Mouse (Mus musculus) left cerebral cortex, postnatal 25 days (tissue): ENCODE measurements at regions not wholly inside any gene's neighbourhood (a gene's known extent, or its start where the extent isn't known, plus 50 kb on each side); places are given as distances from the start of the nearest gene placed in this dataset.
A peak's percentile ranks its signal among the peaks of the same experiment; 100 is the strongest.

Source experiments
- DNase-seq, 2 experiments: peaks; one replicate each; pipeline ENCODE4 v3.0.0; 2022; ENCODE audit warnings: low spot score in 2 of 2, mixed read lengths in 1 of 2
- intact Hi-C: fragments of 180-260 bp; cut with DNase I; formaldehyde crosslinking; loops from one replicate; pipeline ENCODE4 v1.15.1; 2025

DNA sequence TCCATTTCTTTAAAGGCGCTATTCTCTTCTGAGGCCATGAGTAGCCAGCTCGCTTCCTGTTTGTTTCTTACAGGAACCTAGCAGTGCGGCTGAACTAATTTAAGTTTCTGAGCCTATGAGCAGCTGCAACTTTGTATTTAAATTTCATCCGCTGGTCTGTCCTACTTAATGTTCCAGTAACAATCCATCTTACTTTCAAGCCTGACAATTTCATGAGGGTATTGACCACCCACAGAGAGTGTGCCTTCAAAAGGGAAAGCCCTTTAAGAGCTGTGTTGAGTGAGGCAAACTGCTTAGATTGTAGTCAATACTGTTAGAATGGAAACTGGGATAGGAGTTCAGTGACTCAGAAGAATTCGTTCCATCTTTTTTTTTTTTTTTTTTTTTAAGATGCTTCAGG, 225.7 kb upstream of the Tenm3 start:
- intact Hi-C loops = no loop called here
- DNase-seq = no peak

DNA sequence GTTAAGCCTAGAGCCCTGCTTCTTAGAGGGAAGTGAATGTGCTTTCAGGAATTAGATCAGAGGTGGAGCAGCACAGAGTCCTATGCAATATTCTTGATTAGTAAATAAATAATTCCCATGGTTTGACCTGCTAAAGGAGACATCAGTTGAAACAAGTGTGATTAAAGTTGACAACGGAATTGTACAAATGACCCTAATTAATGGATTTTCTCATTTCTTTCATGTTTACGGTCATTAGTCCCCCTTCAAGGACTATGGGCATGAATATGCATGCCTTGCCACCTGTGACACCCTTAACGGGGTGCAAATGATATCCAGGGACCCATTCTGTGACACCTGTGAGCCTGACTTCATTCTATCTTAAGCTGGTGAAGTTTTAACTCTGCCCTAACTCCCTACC, 219.5 kb upstream of the Tenm3 start:
- intact Hi-C loops = no loop called here
- DNase-seq = no peak

DNA sequence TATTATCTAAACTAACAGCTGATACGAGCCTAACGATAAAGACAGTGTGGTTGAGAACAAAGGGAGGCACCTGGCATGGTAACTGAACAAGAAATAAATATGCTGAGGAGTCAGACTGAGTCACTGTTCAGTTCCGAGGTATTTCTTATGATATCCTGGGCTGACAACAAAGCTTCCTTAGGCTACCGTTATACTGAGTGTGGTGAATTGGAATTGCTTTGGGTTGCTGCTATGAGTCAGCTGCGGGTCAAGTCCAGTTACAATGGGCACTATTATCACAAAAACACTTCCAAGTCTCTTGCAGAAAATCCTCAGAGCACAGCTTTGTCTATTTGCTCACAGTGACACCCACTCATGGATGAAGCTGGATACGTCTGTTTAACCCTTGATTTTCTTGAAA, 199.5 kb upstream of the Tenm3 start:
- DNase-seq = no peak
- intact Hi-C loops = no loop called here

DNA sequence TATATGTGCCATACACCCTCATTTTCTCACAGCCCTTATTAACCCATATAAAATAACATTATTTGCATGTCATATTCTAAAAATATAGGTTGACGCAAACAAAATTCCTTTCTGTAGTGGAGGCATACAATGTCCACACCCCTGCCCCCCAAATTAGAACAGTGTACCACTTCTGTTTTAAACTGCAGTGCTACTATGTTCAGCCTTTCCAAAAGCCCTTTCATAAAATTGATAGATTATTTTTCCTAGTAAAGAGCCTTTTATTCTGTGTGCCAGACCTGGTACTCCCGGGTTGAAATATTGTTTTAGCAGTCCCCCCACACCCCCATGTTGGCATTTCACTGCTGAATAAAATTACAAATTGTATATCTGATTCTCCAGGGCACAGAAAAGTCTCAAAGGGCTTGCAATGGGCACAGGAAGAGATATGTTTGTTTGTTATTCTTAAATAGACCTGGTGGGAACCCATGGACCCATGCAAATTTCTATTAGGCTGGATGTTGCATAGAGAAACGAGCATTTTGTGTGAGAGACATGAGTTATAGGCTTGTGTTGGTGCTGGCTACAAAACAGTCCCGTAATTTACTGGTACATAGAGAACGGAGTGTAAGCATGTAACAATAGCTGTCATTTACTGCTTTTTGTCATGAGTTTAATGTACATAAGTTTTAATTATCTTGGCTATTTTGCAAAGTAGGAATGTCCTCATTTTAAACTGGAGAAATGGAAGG, 192.4 kb upstream of the Tenm3 start:
- no peak for DNase-seq
- intact Hi-C loops = no loop called here

DNA sequence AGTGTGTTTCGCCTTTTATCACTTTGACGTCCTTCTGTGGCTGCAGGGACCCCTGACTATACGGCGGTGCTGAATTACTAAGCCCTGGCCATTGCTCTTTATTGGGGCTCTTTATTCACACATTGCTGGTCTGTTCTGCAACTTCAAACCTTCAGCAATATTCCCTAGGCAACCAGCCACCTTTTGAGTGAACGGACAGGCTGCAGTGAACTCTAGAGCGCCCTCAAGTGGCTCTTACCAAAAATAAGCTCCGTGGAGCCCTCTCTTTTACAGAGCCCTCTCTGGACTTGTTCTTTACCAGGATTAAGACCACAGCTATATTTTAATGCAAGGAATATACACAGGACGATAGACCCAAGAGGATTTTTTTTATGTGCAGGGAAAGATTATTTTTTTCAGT, 191.8 kb upstream of the Tenm3 start:
- peak; percentile 39 to 43 for DNase-seq
- intact Hi-C loops = no loop called here

DNA sequence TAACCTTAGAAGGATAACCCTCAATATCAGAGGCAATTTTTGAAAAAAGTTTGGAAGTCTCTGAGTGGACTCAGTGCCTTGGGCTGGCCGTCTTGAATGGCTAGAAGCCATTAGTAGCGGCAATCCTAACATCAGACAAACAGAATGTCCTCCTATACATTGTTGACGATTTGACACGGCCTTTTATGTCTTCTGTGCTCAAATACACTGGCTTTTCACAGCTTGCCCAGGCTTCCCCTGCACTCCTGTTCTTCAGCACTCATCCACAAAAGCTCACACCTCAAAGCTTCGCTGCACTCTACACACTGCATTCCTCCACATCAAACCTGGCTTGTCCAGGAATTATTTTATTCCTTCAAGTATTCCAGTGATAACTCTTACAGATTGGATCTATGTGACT, 186.5 kb upstream of the Tenm3 start:
- DNase-seq = no peak
- intact Hi-C loops = no loop called here

DNA sequence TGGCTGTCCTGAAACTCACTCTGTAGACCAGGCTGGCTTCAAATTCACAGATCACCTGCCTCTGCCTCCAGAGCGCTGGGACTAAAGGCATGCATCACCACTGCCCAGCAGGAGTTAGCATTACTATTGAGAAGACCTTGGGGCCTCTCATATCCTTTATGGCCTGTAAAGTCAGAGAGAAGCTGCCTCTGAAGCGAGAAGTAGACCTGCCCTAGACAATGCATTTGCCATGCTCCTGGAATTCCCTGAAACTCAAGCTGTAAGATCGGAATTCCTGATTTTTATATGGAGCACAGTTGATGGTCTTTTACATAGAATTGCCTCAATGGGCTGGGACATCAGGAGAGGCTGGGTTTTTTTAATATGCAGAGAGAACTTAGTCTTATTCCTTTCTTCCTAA, 174.0 kb upstream of the Tenm3 start:
- DNase-seq = no peak
- intact Hi-C loops = no loop called here

DNA sequence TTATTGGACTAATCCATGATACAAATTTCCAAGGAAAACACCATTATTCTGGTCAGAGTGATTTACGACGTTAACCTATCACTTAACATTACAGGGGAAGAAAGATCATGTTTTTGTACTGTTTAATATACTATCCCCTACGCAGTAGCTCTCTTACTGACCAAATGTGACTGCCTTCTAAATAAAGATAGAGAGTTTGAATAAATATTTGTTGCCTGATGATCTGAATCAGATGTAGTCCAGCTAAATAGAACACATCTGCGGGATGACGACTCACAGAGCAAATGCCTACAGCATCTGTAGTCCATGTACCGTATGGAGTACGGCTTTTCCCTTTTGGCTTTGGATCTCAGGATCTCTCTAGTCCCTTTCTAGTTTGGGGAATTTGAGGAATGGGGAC, 171.9 kb upstream of the Tenm3 start:
- no peak for DNase-seq
- intact Hi-C loops = no loop called here

DNA sequence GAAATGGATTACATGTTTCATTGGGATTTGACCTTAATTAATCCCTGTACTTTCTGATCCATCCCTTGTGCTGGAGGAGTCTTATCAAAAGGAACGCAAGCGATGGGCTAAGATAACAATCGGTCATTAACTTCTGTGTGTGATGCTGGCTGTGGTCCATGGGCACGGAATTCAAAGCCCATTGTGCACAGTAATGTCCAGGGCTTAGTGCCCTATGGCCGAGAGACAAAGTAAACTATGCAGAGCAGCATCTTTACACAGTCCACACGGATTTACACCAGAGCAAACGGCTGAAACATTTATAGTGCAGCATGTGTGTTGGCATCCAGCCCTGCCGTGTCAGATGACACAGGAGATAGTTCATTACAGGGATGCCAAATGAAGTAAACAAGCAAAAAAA, 171.4 kb upstream of the Tenm3 start:
- intact Hi-C loops = no loop called here
- DNase-seq = peak in 1 of 2 experiments; percentile 1

DNA sequence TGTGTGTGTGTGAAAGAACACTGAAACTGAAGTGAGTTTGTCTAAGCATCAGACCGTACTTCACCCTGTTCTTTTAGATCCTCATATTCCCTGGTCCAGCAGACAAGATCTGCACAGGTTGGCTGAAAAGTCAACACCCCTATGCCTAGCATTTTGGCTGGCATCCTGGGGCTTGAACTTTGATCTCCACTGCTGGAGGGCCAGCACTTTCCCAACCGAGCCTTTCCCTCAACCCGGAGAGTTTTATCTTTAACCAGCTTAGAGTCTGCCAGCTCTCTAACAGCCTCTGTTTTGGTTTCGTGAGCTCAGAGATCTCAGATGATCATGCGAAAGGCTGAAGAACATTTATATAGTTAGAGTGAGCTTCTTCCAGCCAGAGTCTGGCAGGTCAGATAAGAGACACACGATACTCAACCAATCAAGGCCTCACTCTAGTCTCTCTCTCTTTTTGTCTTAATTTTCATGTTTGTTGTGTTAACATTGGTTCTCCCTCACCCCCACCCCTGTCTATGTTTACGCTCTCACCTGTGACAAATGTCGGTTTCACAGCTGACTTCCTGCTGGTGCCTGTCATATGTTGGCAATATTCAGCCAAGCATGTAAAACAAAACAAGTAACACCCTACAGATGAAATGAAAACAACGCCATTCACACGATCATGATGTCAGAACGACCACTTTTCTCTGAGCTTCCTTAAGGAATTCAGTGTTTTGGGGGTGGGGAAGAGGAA, 162.7 kb upstream of the Tenm3 start:
- intact Hi-C loops = no loop called here

DNA sequence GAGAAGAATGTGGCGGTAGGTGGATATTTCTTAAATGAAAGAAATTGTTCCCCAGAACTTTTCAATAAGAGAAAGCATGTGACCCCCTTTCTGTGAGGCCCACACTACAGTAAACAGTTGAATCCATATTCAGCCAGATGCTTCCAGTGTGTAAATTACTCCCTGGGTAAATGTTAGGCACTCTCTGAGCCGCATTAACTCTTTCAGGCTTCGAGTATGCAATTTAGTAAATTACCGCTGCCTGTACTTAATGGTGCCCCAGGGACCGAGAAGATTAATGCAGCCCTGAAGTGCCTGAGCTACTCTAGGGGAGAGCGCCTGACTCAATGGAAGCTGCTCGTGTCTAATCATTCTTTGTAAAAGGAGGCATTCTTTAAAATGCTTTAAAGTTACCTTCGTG, 137.9 kb upstream of the Tenm3 start:
- intact Hi-C loops = no loop called here
- DNase-seq = no peak

More for the DNA sequence above, 162.7 kb upstream of the Tenm3 start:
- no peak for DNase-seq

DNA sequence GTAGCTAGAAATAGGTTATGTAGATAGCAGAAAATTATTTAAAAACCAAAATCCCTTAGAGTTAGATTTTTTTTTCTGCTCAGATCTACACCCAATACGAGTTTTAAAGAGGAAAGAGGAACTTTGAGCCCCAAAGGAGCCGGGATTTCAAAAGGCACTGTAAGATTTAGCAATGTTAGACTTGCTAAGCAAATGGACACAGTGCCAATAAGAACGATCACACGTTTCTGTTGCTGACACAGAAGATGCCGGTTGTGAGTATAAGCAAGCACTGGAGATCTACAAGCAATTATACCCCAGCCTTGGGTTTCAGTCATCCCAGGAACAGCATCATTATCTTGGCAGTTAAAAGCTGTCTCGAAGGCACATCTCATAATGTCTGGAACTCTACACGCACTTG, 137.0 kb upstream of the Tenm3 start:
- intact Hi-C loops = no loop called here
- no peak for DNase-seq

DNA sequence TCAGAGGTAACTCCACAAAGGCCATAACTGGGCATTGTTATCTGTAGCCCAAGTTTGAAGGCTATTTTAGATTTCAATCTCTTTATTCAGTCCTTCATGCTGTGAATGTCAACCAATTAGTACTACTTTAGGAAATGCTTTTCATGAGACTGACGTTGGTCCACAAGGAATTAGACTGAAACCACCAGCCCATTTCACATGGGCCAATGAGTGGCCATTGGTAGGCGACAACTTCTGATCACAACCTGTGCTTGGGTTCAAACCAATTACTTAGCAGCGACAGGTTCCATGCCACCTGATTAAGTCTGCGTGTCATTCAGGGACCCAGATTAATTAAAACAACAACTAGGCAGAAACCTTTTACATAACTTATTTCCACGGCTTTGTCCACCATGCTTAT, 126.9 kb upstream of the Tenm3 start:
- DNase-seq = no peak
- intact Hi-C loops = no loop called here

DNA sequence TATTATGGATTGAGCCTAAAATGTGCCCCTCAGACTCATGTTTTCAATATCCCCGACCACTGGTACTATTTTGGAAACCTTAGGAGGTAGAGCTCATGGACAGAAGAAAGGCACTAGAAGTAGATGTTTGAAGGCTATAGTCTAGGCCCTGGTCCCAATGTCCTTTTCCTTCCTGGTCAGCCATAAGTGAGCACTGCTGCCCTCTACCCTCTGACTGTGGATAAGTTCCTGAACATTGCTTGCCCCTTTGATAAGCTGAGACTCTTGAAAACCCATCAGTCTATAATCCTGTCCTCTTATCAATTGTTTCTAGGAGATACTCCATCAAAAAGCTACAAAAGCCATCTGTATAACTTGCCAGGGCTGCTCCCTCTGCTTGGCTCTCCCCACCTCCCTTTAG, 121.2 kb upstream of the Tenm3 start:
- DNase-seq = no peak
- intact Hi-C loops = no loop called here

DNA sequence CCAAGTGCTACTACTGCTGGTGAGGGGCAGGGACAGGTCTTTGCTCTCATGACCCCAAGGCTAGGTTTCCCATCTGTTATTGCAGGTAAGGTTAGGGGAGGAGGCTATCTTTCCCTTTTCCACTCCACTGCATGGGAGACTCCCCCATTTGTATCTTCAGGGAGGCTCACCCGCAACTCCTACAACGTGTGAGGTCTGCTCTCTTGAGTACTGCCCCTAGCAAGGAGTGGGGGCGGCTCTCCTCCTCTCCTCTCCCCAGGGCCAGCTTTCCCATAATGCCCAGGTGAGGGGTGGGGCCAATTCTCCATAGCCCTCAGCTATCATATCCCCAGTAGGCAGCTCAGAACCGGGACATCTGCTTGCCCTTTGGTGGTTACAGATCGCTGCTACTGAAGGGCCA, 113.9 kb upstream of the Tenm3 start:
- intact Hi-C loops = no loop called here

DNA sequence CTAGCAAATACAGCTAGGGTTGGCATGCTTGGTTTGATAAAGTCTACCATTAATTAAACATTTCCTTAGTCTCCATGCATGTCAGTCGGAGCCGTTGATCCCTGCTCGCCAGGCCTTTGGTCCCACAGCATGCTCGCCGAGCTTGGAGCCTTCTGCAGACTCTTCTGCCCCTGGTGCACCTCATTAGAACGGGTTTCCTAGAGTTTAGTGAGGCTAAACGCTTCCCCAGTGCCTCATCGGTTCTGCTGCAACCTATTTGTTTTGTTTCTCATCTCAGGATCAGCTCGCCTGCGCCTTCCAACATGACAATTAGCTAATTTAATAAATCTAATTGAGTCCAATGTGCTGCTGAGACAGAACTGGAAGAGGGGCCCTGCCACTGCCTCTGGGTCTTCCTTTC, 107.7 kb upstream of the Tenm3 start:
- no peak for DNase-seq
- intact Hi-C loops = no loop called here

More for the DNA sequence above, 113.9 kb upstream of the Tenm3 start:
- DNase-seq = no peak

DNA sequence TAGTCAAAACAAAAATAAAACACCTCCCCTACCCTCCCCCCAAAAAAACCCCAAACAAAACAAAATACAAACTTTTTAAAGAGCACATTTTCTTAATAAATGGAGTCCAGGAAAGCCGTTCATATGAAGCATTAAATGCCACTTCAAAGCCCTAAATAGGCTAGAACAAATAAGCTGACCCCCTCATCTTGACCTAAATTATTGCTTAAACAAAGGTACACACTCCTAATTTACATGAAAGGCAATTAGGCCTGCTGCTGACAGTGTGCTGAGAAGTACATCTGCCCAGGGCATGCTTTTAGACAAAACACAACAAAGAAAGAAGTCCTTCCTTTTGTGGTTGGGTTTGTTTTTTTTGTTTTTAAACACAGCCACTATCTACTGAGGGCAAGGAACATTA, 100.4 kb upstream of the Tenm3 start:
- no peak for DNase-seq
- intact Hi-C loops = no loop called here

DNA sequence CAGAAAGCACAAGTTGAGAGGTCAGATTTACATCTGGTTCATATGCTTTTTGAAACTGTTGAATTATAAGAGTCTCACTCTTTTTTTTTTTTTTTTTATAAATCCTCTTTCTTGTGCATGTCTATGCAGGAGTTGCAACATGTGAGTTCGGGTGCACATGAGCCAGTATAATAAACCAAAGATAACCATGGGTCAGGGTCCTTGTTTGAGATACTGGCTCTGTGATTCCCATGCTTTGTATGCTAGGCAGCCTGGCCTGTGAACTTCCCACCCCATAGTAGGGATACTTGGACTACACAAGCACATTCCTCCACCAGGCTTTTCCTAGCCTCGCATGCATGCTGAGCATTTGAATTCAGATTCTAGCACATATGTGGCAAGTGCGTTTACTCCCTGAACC, 93.4 kb upstream of the Tenm3 start:
- DNase-seq = no peak
- intact Hi-C loops = no loop called here

DNA sequence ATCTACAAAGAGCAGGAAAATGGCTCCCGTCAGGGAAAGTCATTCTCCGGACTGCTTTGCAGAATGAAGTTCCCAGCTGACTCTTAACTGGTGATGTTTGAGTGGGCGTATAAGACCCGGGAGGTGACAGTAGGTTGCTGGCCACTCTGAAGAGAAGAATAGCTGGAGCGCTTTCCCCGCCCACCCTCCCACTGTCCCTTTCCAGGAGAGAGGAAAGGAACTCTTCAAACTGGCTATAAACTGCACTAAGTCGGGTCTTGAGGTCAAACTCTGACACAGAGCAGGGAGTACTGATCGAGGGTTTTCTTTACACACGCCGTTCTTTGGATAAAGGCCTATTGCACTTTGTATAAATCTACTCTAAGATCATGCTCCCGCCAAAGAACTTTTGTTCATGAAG, 83.4 kb upstream of the Tenm3 start:
- intact Hi-C loops = no loop called here
- no peak for DNase-seq

DNA sequence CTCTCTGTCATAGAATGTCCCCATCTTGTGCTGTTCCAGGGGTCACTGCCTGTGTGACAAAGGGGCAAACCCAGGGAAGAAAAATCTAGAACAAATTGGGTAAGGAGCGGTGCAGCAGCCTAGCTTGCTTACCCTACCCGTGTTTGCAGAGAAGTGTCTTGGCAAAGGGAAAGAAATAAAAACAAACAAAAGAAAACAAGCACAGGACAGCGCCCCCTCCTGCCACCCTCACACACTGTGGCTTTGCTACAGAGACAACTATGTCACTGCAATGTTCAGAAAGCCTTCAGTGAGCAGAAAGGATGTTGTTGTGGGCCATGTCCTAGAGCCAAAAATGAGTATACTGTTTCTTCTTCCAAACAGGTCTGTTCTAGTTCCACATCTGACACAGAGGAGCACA, 71.5 kb upstream of the Tenm3 start:
- intact Hi-C loops = no loop called here

DNA sequence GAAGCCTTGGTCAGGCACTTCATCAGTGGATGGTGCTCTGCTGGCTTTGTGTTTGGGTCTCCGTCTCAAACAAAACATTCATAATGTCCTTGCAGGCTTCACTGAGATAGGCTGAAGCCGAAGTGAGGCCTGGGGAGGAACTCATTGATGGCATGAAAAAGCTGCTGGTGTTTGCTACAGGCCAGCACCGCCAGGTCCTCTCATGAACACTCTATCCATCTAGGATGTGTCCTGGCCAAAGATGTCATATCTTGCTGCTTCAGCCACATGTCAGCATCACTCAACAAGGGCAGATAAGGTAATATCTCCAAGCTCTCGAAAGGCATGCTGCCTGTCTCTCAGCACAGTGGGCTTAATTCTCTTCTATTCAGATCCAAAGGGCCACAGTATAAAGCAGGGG, 69.1 kb upstream of the Tenm3 start:
- intact Hi-C loops = no loop called here

More for the DNA sequence above, 71.5 kb upstream of the Tenm3 start:
- no peak for DNase-seq

More for the DNA sequence above, 69.1 kb upstream of the Tenm3 start:
- no peak for DNase-seq
